ENCODE assay signal across 23 mouse cellular contexts in genomic region chr6:110510494-110510893, GRCm38 (mm10).
DNase-seq lines count a peak whose midpoint lies in the region; ATAC-seq and TF ChIP-seq lines count a peak whose summit lies in the region.
"Had no signal": no experiment of that assay in that cellular context is flagged by ENCODE, and none has a peak within 500 bp of the region (broad histone marks: within the 10 kb centered on the region; RNA-seq: fewer than 3 reads in every experiment).

No protein-coding gene starts in this region.

- H3K27me3 ChIP-seq in forebrain, embryonic 10.5 days (ENCODE audit: poor library complexity, severe bottlenecking): no peaks in the 10 kb centered on the region
- no peaks in the 10 kb centered on the region for H3K27me3 ChIP-seq in forebrain, embryonic 12.5 days
- H3K27me3 ChIP-seq in hindbrain, embryonic 11.5 days (ENCODE audit: control insufficient read depth, insufficient read depth, low read length): no peaks in the 10 kb centered on the region
- H3K27me3 ChIP-seq in hindbrain, postnatal 0 days (ENCODE audit: insufficient read depth, low read length): no peaks in the 10 kb centered on the region
- H3K27me3 ChIP-seq in embryonic facial prominence, embryonic 10.5 days (replicated peaks; ENCODE audit: low read depth, poor library complexity, severe bottlenecking): no peaks in the 10 kb centered on the region
- H3K27me3 ChIP-seq: embryonic facial prominence, embryonic 13.5 days had no signal

- peaks cover 4% of the 10 kb centered on the region; the same call in 1 of the 2 replicates for H3K4me1 ChIP-seq in forebrain, embryonic 10.5 days
- no peaks in the 10 kb centered on the region for H3K4me1 ChIP-seq in forebrain, embryonic 12.5 days
- no peaks in the 10 kb centered on the region for H3K4me1 ChIP-seq in hindbrain, embryonic 11.5 days (replicated peaks; ENCODE audit: control insufficient read depth, insufficient read depth, low read length)
- H3K4me1 ChIP-seq in hindbrain, postnatal 0 days (ENCODE audit: insufficient read depth, low read length): no peaks in the 10 kb centered on the region
- H3K4me1 ChIP-seq in embryonic facial prominence, embryonic 10.5 days: peaks cover 3% of the 10 kb centered on the region; the same call in 1 of the 2 replicates
- H3K4me1 ChIP-seq: embryonic facial prominence, embryonic 13.5 days had no signal

- no peak for TF ChIP-seq CTCF in hindbrain, postnatal 0 days (IDR thresholded peaks at IDR 0.05; ENCODE audit: low read depth)

- no peak for ATAC-seq in forebrain, embryonic 12.5 days (ENCODE audit: low FRiP score)
- no peak for ATAC-seq in hindbrain, embryonic 11.5 days (ENCODE audit: low FRiP score)
- ATAC-seq in hindbrain, postnatal 0 days: no peak
- ATAC-seq: CD4-positive, CD25-positive, alpha-beta regulatory T cell, adult 4 months; forebrain, embryonic 16.5 days; intestine, embryonic 16.5 days had no signal

- no peak overlapping the region for H3K9ac ChIP-seq in forebrain, embryonic 12.5 days
- H3K9ac ChIP-seq in hindbrain, embryonic 11.5 days (ENCODE audit: low read depth, low read length): no peak overlapping the region
- H3K9ac ChIP-seq in hindbrain, postnatal 0 days (replicated peaks; ENCODE audit: low read length): no peak overlapping the region
- H3K9ac ChIP-seq: embryonic facial prominence, embryonic 13.5 days; hindbrain, embryonic 14.5 days had no signal

- no peak overlapping the region for H3K4me3 ChIP-seq in forebrain, embryonic 10.5 days
- H3K4me3 ChIP-seq in forebrain, embryonic 12.5 days (replicated peaks): no peak overlapping the region
- no peak overlapping the region for H3K4me3 ChIP-seq in hindbrain, embryonic 11.5 days (ENCODE audit: low read depth, low read length)
- H3K4me3 ChIP-seq in hindbrain, postnatal 0 days (ENCODE audit: low read length): no peak overlapping the region
- no peak overlapping the region for H3K4me3 ChIP-seq in embryonic facial prominence, embryonic 10.5 days
- H3K4me3 ChIP-seq: embryonic facial prominence, embryonic 13.5 days; heart, adult 2 months had no signal

- no peak overlapping the region for H3K27ac ChIP-seq in forebrain, embryonic 10.5 days
- no peak overlapping the region for H3K27ac ChIP-seq in forebrain, embryonic 12.5 days
- no peak overlapping the region for H3K27ac ChIP-seq in hindbrain, embryonic 11.5 days (ENCODE audit: low read depth, low read length)
- H3K27ac ChIP-seq in hindbrain, postnatal 0 days: no peak overlapping the region
- H3K27ac ChIP-seq in embryonic facial prominence, embryonic 10.5 days (replicated peaks): no peak overlapping the region
- H3K27ac ChIP-seq: embryonic facial prominence, embryonic 13.5 days; heart, adult 2 months; hindbrain, embryonic 14.5 days had no signal

- H3K9me3 ChIP-seq in forebrain, embryonic 10.5 days: no peaks in the 10 kb centered on the region
- no peaks in the 10 kb centered on the region for H3K9me3 ChIP-seq in forebrain, embryonic 12.5 days
- no peaks in the 10 kb centered on the region for H3K9me3 ChIP-seq in hindbrain, embryonic 11.5 days (ENCODE audit: control insufficient read depth, low read length)
- no peaks in the 10 kb centered on the region for H3K9me3 ChIP-seq in hindbrain, postnatal 0 days (ENCODE audit: low read length)
- H3K9me3 ChIP-seq in embryonic facial prominence, embryonic 10.5 days: no peaks in the 10 kb centered on the region
- H3K9me3 ChIP-seq: embryonic facial prominence, embryonic 13.5 days; G1E had no signal

- no peaks in the 10 kb centered on the region for H3K36me3 ChIP-seq in forebrain, embryonic 10.5 days (replicated peaks)
- H3K36me3 ChIP-seq in forebrain, embryonic 12.5 days (replicated peaks): no peaks in the 10 kb centered on the region
- H3K36me3 ChIP-seq in hindbrain, embryonic 11.5 days (ENCODE audit: control insufficient read depth, insufficient read depth, low read length): no peaks in the 10 kb centered on the region
- H3K36me3 ChIP-seq in hindbrain, postnatal 0 days (ENCODE audit: insufficient read depth, low read length): no peaks in the 10 kb centered on the region
- no peaks in the 10 kb centered on the region for H3K36me3 ChIP-seq in embryonic facial prominence, embryonic 10.5 days (replicated peaks)
- H3K36me3 ChIP-seq: embryonic facial prominence, embryonic 13.5 days; G1E had no signal

- no peak overlapping the region for H3K4me2 ChIP-seq in forebrain, embryonic 12.5 days
- H3K4me2 ChIP-seq in hindbrain, embryonic 11.5 days (replicated peaks; ENCODE audit: low read depth, low read length): no peak overlapping the region
- no peak overlapping the region for H3K4me2 ChIP-seq in hindbrain, postnatal 0 days (ENCODE audit: low read depth, low read length)
- H3K4me2 ChIP-seq: embryonic facial prominence, embryonic 13.5 days; heart, embryonic 11.5 days; hindbrain, embryonic 14.5 days had no signal

- DNase-seq in forebrain, embryonic 10.5 days (ENCODE audit: extremely low spot score, low spot score): peak; percentile 14
- DNase-seq in hindbrain, embryonic 11.5 days (ENCODE audit: low spot score): peak; percentile 0
- no peak for DNase-seq in hindbrain, postnatal 0 days (ENCODE audit: low spot score)
- DNase-seq in embryo, embryonic 10 days (ENCODE audit: low spot score): peak; percentile 39
- DNase-seq in embryonic facial prominence, embryonic 10.5 days (ENCODE audit: low spot score): peak; percentile 7
- no peak for DNase-seq in right cerebral cortex, adult 18-20 months
- no peak for DNase-seq in urinary bladder, adult 18-20 months (ENCODE audit: low spot score in 2 of 2)
- DNase-seq: adrenal gland, adult 8-10 months; B cell, adult 2 months; cerebellum, adult 11 months; cerebellum, adult 8-10 months; cerebellum, postnatal 14 days; gastrocnemius, postnatal 10 days; heart, adult 2 months; heart, postnatal 36 days had no signal

Comparison
In these comparisons a context has a peak if more than half of its experiments do, and no peak if none do; other contexts are left out.
1. DNase-seq: peak in forebrain, embryonic 10.5 days (single experiment), hindbrain, embryonic 11.5 days (single experiment), embryo, embryonic 10 days (single experiment) and embryonic facial prominence, embryonic 10.5 days (single experiment); none in hindbrain, postnatal 0 days (single experiment), right cerebral cortex, adult 18-20 months (single experiment) and urinary bladder, adult 18-20 months (0 of 2).